Mouse (Mus musculus): Measurements from ENCODE around the gene Wnk2.

The Wnk2 gene

DNA sequence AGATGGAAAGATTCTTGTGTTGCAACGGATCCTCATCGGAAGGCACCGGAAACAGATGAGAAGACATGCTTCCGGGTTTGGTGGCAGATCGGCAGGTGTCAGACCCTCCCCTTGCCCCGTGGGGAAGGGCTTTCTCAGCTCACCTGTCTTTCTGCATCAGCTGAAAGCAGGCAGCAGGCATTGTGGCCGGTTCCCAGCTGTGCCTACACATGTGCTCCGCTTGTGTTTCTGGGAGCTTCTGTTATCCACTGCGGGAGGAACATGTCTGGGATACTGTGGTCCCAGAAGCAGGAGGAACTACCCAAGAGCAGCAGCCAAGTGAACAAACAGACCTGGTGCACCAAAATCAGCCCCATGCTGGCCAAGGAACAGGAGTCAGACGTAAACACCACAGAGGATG, 27.7 kb upstream of the Wnk2 start:
- no peak for DNase-seq (ENCODE audit: low spot score)

DNA sequence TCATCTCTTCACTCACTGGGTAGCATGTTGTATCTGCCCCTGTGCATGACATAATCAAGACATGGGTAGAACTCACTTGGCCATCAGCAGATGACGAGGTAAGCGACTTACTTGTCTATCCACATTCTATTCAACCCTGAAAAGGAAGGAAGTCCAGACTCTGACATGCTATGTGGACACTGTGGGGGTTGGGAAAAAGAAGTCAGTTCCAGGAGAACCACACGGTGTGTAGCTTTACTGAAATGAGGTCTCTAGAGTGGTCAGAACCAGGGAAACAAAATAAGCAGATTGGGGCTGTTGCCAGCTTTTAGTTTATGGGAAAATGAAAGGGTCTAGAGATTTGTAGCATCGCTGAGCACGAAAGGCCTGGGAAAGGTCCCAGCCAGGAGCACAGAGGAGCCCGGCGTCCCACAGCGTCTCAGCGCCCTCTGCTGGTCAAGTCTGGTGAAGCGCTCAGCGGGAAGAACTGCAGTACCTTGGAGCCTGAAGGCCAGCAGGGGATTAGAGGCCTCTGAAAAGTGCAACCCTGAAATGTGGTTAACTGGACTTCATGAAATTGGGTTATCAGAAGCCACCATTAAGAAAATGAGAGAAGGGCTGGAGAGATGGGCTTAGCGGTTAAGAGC, 25.3 kb upstream of the Wnk2 start:
- DNase-seq (ENCODE audit: low spot score): peak; percentile 83

DNA sequence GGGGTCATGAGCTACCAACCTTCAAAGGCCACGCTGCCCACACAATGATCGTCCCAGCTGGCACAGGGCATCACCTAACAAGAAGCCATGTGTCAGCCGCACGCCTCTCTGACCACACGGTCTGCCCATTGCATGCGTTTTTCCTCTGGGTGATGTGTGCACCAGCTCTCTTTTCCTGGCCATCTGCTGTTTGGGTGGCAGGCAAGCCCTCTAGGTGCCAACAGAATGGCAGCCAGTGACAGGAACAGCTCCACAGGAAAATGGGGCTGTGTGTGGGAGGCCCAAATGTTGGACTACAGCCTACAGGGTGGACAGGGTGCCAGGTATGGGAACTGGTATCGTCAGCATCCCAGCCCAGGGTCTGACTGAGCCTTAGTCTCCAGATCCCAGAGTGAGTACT, 24.5 kb upstream of the Wnk2 start:
- DNase-seq (ENCODE audit: low spot score): no peak

DNA sequence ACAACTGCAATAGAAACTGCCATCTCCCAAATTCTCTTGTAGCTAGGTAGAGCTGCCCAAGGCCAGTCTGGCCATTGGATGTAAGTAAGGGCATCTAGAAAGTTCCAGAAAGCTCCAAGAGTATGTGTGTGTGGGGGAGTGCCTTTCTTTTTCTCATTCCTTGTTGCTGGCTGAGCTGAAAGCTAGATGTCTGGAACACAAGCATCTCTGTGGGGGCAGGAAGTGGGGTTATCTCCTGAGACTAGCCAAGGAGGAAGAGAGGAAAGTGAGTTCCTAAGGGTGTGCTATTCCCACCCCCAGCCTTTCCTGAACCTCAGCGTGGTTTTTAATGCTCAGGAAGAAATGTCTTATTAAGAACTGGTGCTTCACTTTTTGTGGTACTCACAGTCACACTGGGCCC, 23.9 kb upstream of the Wnk2 start:
- DNase-seq (ENCODE audit: low spot score): no peak

DNA sequence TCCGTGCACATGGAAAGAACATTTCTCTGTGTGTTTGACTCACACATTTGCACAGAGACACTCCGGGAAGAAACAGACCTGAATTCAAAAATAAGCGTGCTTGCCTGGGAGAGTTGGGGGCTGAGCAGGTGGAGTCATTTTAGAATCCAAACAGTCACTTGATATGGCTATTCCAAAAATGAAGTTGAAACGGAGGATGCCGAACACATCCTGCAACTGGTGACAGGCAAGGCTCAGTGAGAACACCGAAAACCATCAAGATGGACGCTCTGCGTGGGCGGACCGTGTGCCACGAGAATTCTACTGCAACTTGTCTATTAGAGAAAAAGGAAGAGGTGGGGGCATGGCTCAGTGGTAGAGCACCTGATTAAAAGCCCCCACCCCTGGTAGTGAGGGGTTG, 22.8 kb upstream of the Wnk2 start:
- DNase-seq (ENCODE audit: low spot score): no peak

DNA sequence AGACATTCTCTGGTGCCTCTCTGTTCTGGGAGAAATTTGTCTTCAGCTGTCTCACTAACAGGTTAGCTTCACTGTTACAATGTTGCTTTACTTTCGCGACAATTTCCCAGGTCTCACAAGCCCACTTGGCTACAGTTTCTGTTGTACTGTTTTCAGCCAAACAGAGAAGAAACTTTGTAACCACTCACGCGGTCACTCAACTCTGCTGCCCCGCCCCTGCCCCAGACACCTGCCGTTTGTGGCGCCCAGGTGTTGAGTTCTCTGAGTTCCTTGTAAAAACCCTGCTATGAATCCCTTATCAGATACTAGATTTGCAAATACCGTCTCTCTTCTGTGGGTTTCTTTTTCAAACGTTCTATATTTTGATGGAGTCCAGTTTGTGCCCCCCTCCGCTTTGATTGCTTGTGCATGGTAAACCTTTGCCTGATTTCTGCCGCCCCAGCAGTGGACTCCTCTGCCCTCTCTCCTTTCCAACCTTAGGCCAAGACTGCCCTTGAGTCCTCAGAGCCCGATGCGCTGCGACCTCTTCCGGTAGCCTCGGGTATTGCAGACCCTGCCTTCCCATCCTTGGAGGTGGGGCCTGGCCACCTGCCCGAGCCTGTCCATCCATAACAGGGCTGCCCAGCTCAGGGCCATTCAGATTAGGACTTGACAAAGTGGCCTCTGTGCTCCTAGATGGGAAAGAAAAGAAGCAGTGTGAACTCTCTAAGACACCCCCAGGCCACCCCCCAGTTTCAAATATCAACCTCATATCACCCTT, 21.8 kb upstream of the Wnk2 start:
- peak; percentile 83 for DNase-seq (ENCODE audit: low spot score)

DNA sequence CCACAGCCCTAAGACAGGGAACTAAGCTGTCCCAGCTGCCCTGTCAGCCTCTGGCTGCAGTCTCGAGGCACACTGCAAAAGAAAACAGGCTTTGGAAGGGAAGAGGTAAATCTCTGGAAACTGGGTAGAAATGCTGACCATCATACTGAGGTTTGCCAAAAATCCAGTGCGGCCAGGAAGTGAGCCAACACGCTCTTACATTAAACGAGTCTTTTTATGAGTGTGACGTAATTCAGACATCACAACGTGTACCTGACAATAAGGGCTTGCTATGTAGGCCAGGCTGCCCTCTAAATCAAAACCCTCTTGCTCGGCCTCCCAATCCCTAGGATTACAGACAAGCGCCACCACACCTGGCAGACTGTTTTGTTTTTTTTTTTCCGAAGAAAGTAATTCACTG, 19.3 kb upstream of the Wnk2 start:
- no peak for DNase-seq (ENCODE audit: low spot score)

DNA sequence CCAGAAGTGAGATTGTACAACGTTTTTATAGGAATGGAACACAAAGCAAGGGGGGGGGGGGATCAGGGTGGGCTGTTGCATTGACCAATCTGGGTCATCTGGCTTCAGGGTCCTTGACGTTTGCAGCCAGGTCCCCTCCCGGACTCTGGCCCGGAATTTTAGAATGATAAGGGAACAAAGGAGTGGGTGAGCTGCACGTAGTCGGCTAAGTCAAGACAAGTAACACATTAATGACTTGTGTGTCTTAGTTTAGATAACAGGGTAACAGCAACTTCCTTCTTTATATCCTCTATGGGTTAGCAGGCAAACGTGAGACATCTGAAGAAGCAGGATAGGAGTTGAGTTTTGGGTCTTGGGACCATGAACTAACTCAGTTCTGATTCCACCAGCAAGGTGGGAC, 15.8 kb upstream of the Wnk2 start:
- DNase-seq (ENCODE audit: low spot score): no peak

DNA sequence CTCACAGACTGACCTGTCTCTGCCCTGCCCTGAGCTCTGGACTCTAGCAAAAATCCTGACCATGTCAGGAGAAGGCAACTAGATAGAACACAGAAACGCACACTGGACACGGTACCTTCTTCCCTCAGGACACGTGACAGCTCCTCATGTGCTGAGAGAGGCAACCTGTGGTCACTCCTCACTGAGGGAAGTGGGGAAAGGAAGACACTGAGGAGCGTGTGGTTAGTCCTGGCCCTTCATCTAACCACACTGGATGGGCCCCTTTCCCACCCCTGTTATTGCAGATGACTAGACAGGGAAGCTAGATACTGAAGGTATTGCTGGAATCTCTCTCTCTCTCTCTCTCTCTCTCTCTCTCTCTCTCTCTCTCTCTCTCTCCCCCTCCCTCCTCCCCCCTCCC, 14.9 kb upstream of the Wnk2 start:
- no peak for DNase-seq (ENCODE audit: low spot score)

DNA sequence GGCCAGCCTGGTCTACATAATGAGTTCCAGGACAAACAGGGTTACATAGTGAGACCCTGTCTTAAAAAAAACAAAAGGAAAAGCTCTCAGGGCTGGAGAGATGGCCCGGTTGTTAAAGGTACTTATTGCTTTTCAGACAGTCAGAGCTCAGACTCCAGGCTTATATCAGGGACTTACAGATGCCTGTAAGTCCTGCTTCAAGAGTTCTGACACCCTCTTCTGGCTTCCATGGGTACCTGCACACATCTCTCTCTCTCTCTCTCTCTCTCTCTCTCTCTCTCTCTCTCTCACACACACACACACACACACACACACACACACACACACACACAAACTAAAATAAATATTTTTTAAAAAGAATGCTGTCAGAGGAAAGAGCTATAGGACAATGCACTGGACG, 13.4 kb upstream of the Wnk2 start:
- DNase-seq (ENCODE audit: low spot score): no peak

DNA sequence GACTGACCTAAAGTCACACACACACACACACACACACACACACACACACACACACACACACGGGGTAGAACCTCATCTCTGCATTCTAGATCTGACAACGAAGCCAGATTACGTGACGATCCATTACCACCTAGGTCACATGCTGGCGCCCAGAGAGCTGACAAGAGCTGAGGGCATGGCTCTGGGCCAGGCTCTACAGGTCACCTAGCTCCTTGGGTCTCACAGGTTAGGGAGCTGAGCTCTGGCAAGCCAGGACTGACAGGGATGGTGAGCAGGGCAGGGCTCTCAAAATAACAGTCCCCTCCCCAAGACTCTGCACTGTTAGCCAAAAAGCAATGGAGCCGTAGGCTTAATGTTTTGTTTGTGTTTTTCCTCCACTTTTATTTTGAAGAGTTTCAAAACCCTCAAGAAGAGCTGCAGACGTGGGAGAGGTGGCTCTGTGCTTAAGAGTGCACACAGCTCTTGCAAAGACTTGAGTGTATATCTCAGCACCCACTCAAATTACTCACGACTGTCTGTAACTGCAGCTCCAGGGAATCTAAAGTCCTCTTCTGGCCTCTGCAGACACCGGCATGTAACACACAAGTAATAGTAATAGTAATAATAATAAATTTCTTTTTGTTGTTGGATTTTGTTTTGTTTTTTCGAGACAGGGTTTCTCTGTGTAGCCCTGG, 10.4 kb upstream of the Wnk2 start:
- no peak for DNase-seq (ENCODE audit: low spot score)

DNA sequence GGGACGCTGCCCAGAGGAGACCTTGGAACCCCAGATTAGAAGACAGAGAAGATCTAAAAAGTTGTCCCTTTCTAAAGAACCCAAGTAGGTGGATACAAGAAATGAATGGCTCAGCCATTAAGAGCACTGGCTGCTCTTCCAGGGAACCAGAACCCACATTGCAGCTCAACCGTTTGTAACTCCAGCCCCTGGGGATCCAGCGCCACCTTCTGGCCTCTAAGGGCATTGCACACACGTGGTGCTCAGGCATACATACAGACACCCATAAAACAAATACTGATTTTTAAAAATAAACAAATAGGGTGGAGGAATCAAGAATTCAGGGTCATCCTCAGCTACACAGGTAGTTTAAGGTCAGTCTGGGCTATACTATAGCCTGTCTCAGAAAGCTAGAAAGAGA, 8.8 kb upstream of the Wnk2 start:
- no peak for DNase-seq (ENCODE audit: low spot score)

DNA sequence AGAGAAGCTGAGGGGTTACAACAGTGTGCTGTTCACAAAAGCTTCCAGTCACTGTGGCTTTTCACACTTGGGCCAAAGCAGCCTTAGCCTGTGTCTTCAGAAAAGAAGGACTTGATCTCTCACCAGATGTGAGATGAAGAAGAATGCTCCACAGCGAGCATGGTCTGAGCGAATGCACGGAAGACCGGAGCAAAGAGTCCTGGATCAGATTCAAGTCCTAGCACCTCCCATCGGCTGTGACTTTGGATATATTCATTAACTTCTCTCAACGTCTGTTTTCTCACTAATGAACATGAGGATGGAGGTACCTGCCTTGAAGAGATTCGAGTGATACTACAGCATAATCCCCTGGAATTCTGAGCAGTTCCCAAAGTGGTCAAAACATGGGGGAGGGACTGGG, 6.8 kb upstream of the Wnk2 start:
- no peak for DNase-seq (ENCODE audit: low spot score)

DNA sequence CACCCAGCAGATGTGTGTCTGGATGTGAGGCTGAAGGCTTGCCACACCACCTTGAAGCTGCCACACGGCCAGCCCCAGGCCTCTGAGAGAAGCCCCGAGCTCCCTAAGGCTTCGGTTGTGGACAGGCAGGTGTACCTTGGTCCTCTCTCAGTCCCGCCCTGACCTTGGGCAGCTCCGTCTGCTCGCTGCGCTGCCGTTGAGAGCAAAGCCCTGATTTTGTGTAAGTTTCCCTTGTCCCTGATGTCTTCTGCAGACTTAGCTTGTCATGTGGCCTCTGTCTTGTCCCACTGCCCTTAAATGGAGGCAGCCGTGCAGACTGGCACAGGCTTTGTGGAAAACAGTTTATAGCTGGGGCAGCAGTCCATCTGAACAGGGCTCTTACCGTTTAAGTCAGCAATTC, 6.2 kb upstream of the Wnk2 start:
- DNase-seq (ENCODE audit: low spot score): no peak

DNA sequence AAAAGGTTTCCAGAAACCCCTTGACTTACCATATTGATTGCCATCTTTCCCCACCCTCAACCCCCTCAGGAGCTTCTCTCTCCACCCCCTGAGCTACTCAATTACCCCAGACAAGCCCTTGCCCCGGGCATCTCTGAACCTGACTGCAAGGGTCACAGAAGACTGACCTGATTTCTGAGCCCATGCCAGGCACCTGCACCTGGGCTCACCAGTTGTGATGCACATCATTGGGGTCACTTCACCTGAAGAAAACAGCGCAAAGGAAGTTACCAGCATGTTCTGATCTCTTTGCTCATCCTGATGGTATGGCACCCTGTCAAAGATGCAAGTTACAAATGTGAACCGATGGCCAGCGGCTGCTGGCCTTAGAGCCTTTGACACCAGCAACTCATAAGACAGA, 873 bp upstream of the Wnk2 start:
- no peak for DNase-seq (ENCODE audit: low spot score)

DNA sequence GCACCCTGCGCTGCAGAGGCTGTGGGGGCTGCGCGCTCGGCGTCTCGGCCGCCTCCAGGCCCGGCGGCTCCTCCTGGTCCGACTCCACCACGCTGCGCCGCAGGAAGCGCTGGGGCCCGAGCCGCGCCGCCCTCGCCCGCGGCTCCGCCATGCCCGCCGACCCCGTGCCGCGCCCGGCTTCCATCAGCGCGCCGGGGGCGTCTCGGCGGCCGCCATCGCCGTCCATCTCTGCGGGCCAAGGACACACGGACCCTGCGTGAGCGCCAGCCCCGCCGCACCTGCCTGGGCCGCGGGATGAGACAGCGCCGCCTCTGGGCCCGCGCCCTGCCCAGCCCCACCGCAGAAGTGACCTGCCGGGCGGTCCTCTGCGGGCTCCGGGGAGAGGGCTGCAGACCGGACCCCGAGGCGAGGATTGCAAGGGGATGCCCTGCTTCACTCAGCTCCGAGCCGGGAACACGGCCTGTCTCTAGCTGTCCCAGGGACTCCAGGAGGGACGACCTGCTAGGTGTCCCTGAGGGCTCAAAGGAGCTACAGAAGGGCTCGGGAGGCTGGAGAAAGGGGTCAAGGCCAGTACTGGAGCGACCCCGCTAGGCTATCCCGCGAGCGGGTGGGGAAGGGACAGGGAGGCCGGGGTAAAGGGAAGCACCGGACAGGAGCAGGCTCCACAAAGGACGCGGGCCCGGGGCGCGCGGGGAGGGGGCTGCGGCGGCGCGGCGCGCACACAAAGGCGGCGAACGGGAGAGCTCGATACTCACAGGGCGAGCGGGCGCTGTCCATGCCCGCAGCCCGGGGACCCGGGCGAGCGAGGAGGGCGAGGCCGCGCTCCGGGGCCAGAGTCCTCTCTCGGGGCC, 582 bp downstream of the Wnk2 start:
- no peak for DNase-seq (ENCODE audit: low spot score)

DNA sequence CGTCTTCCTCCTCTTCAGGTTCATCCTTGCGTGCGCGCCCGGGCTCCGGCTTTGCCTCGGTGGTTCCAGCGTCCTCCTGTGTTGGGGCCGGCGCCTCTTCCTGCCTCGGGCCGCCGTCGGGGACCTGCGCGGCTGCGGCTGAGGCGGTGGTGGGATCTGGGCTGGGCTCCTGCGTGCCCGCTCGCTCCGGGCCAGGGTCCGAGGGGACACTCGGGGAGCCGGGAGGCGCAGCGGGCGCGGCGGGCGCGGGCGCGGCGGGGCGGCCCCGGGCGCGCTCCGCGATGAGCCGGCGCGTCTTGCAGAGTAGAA, 1.2 kb downstream of the Wnk2 start:
- no peak for DNase-seq (ENCODE audit: low spot score)

DNA sequence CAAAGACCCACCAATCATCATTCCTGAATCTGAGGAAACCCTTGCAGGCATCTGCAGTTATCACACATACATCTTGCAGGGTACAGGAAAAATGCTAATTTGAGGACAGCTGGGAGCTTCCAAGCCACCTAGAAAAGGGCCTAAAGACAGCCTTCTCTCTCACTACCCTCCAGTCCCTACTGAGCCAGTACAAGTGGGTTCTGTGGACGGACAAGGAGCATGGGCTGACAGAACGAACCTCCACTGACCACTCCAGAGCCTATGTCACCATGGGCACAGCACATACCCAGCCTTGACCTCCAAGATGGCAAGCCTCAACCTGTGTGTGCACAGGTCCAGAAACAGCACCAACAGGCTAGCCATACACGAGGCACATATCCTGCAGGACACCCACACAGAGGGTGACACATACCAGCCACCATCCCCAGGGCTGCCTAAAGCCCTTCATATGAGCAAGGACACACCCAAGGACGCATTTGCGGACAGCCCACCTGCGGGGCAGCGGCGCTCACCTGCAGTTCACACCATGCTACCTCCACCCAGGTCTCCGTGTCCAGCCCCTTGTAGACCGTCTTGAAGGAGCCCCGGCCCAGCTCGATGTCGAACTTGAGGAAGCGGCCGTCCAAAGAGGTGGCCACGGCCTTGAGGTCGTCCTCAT, 1.6 kb downstream of the Wnk2 start:
- DNase-seq (ENCODE audit: low spot score): no peak

DNA sequence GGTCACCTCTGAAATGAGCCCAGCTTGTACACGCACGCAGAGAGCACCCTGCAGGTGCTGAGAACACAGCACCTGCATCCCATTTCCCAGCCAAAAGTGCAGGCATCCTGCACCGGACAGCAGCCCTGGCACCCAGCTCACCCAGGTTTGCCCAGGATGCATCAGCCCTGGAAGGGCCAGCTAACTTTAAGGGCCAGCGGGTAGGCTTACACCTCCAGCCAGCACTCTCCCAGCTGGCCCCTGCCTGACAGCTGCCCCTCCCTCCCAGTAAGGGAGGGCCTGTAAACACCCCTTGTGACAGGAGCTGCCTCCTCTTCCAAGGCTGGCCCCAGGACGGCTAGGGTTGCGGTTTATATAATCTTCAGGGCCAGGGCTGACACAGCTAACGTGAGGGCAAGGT, 2.4 kb downstream of the Wnk2 start:
- no peak for DNase-seq (ENCODE audit: low spot score)

DNA sequence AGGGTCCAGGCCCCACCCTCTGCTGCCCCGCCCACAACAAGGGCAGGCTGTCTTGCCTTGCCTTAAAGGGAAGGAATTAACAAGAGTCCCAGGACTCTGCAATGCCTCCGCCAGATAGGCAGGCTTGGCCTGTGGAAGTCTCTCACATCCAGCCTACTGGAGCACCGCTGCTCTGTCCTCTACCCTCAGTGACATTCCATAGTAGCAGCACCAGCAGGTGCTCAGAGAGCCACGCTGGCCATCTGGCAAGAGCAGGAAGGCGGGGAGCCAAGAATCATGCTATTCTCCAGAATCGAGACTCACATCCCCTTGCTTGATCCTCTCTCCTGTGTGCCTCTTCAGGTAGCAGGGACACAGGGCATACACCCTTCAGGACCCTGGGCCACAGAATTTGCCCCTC, 3.4 kb downstream of the Wnk2 start:
- no peak for DNase-seq (ENCODE audit: low spot score)

DNA sequence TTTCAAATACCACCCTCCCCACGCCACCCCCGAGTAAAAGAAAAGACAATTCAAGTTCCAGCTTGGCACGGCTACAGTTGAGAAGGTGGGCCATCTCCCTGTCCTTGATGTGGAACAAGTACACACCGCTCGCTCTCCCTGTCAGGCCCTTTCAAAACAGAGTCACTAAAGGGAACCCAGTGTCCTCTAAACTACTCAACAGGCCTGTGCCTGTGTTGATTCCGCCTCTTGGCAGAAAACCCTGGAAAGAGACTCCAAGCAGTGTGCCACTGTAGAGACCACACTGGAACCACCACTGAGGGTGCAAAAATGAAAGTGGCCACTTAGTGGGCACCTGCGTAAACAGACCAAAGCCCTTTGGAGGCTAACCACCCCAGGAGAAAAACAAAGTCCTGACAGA, 4.5 kb downstream of the Wnk2 start:
- DNase-seq (ENCODE audit: low spot score): no peak

DNA sequence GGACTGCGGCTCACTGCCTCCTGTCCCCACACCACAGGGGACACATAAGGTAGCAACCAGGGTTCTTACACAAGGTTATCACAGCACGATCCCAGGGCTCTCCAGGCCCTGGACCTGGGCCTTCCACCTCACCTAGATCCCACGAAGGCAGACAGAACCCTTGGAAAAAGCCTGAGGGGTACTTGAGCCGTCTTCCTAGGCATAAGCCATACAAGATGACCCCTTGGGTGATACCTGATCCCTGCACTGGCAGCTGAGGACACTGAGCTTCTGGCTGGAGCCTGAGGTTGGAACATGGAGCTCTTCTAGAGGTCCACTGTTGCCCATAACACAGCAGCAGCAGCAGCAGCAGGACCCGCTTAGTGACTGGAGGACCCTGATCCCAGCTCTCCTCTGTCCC, 5.4 kb downstream of the Wnk2 start:
- DNase-seq (ENCODE audit: low spot score): no peak
